Mouse (Mus musculus): ENCODE measurements around the gene Prap1. TPM values are rescaled to one million over a fixed set of nuclear protein-coding genes. Genes with fewer than 3 reads are reported as not detected.

Prap1 gene
- polyA plus RNA-seq, 1 experiment: not detected

DNA sequence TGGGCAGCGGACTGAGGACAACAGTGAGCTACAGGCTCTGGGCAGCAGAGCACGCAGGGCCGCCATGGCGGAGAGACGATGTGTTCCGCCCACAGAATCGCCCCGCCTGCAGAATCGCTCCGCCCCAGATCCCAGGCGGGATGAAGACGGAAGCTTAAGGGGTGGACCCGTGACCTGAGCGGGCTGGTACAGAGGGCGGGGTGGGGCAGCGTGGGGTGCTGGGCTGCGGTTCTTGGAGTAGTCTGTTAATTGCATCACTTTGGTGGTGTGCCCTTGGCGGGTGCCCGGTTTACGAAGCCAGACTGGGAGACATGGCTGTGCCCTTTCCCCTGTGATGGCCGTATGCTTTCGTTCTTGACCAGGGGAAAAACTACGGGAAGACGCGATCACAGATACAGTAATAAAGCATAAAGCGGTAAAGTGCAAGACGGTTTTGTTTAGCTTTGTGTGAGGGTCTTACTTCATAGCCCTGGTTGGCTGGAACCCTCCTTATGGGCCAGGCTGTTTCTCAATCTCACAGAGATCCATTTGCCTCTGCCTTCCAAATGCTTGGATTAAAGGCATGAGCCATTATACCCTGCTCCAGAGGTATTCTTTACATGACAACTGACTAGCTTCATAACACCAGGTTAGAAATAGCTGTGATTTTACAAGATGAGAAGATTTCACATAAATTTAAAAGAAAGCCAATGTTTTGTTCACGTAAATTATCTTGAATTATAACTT lies 23.3 kb downstream of the Prap1 start, which contains the start of gene Echs1:
Gene Echs1, minus strand, starts transcription at position 148 of the 726 bp plus-strand sequence.
- TF ChIP-seq TCF3 (IDR thresholded peaks at IDR 0.05; ENCODE audit: insufficient read length, low read depth) (no peak), USF1 (IDR thresholded peaks at IDR 0.05; ENCODE audit: low read depth) (no peak), CEBPB (IDR thresholded peaks at IDR 0.05; ENCODE audit: insufficient read depth, poor library complexity, severe bottlenecking) (peak; percentile 82), POLR2A (IDR thresholded peaks at IDR 0.05; ENCODE audit: insufficient read length, low read depth) (peak; percentile 93), MAX (IDR thresholded peaks at IDR 0.05; ENCODE audit: low read depth) (no peak), POLR2AphosphoS2 (IDR thresholded peaks at IDR 0.05; ENCODE audit: insufficient read length, low read depth) (peak; percentile 90), REST (IDR thresholded peaks at IDR 0.05; ENCODE audit: insufficient read depth, insufficient read length) (no peak), TCF12 (IDR thresholded peaks at IDR 0.05; ENCODE audit: insufficient read depth, poor library complexity, severe bottlenecking) (no peak), SRF (IDR thresholded peaks at IDR 0.05; ENCODE audit: control insufficient read depth, insufficient read length, low read depth) (peak; percentile 52)
- peaks cover 28% of the 10 kb centered on the region for H3K79me2 ChIP-seq (ENCODE audit: control insufficient read depth, insufficient read depth)
- H3K27me3 ChIP-seq (ENCODE audit: control insufficient read depth, insufficient read depth, insufficient read length): no peaks in the 10 kb centered on the region
- peak within 1 kb of the TSS; percentile 84 for H3K4me3 ChIP-seq
- H3ac ChIP-seq (ENCODE audit: control insufficient read depth, insufficient read length): peak within 1 kb of the TSS; percentile 44
- H3K4me2 ChIP-seq (ENCODE audit: low read depth): peak within 1 kb of the TSS; percentile 87
- no peaks in the 10 kb centered on the region for H3K36me3 ChIP-seq (ENCODE audit: control insufficient read depth, insufficient read depth)

DNA sequence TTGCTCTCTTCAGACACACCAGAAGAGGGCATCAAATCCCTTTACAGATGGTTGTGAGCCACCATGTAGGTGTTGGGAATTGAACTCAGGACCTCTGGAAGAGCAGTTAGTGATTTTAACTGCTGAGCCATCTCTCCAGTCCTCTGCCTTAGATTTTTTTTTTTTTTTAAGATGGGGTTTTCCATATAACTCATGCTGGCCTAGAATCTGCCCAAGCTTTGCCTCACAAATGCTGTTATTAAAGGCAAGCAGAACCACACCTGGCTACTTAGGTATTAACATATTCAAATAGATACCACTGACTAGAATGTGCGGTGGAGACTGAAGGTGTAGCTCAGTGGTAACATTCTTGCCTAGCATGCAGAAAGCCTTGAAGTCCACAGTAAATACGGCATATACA lies 27.3 kb downstream of the Prap1 start:
- H3K36me3 ChIP-seq (ENCODE audit: control insufficient read depth, insufficient read depth): no peaks in the 10 kb centered on the region
- H3K27me3 ChIP-seq (ENCODE audit: control insufficient read depth, insufficient read depth, insufficient read length): no peaks in the 10 kb centered on the region
- no peak overlapping the region for H3ac ChIP-seq (ENCODE audit: control insufficient read depth, insufficient read length)
- no peak overlapping the region for H3K4me2 ChIP-seq (ENCODE audit: low read depth)
- no peak for TF ChIP-seq TCF12 (IDR thresholded peaks at IDR 0.05; ENCODE audit: insufficient read depth, poor library complexity, severe bottlenecking)
- TF ChIP-seq CEBPB (IDR thresholded peaks at IDR 0.05; ENCODE audit: insufficient read depth, poor library complexity, severe bottlenecking): no peak
- TF ChIP-seq MAX (IDR thresholded peaks at IDR 0.05; ENCODE audit: low read depth): no peak
- no peak for TF ChIP-seq POLR2AphosphoS2 (IDR thresholded peaks at IDR 0.05; ENCODE audit: insufficient read length, low read depth)
- no peak for TF ChIP-seq MYOG (IDR thresholded peaks at IDR 0.05; ENCODE audit: control insufficient read depth in 1 of 3, insufficient read depth in 1 of 3, insufficient read length in 2 of 3, low read depth in 2 of 3)
- no peak for TF ChIP-seq MYOD1 (IDR thresholded peaks at IDR 0.05; ENCODE audit: control insufficient read depth in 1 of 3, insufficient read length in 2 of 3, low read depth in 2 of 3)
- no peak for TF ChIP-seq REST (IDR thresholded peaks at IDR 0.05; ENCODE audit: insufficient read depth, insufficient read length)
- no peak for TF ChIP-seq TCF3 (IDR thresholded peaks at IDR 0.05; ENCODE audit: insufficient read length, low read depth)
- TF ChIP-seq USF1 (IDR thresholded peaks at IDR 0.05; ENCODE audit: low read depth): no peak
- TF ChIP-seq E2F4 (IDR thresholded peaks at IDR 0.05; ENCODE audit: insufficient read depth): no peak
- TF ChIP-seq POLR2A (IDR thresholded peaks at IDR 0.05; ENCODE audit: insufficient read length, low read depth): no peak
- no peak for TF ChIP-seq SRF (IDR thresholded peaks at IDR 0.05; ENCODE audit: control insufficient read depth, insufficient read length, low read depth)
- H3K79me2 ChIP-seq (ENCODE audit: control insufficient read depth, insufficient read depth): peaks cover 8% of the 10 kb centered on the region
- no peak overlapping the region for H3K4me3 ChIP-seq

DNA sequence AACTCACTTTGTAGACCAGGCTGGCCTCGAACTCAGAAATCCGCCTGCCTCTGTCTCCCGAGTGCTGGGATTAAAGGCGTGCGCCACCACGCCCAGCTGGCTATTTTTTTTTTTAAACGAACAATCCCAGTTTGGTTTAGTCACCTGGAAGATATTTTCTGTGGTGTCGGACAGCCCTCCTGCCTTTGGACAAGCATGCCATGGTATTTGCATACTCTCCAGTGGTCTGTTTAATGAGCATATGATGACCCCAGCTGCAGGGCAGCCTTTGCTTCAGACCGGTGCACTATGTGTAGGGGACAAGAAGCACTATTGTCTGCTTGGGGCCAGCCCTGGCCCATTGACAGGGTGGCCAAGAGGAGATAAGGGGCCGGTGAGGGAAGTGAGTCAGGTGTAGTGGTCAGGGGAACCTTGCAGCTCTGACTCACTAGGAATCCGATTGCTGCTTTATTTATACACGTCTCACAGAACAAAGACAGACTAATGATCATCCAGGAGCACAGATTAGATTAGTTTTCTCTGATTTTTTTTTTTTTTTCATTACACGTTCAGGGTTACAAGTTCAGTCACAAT lies 28.2 kb downstream of the Prap1 start:
- Histone ChIP-seq H3K4me2 (ENCODE audit: low read depth) (no peak overlapping the region), H3ac (ENCODE audit: control insufficient read depth, insufficient read length) (no peak overlapping the region), H3K27me3 (ENCODE audit: control insufficient read depth, insufficient read depth, insufficient read length) (no peaks in the 10 kb centered on the region), H3K4me3 (no peak overlapping the region), H3K79me2 (ENCODE audit: control insufficient read depth, insufficient read depth) (peaks cover 7% of the 10 kb centered on the region), H3K36me3 (ENCODE audit: control insufficient read depth, insufficient read depth) (no peaks in the 10 kb centered on the region)
- TF ChIP-seq POLR2AphosphoS2 (IDR thresholded peaks at IDR 0.05; ENCODE audit: insufficient read length, low read depth): no peak
- no peak for TF ChIP-seq MYOG (IDR thresholded peaks at IDR 0.05; ENCODE audit: control insufficient read depth in 1 of 3, insufficient read depth in 1 of 3, insufficient read length in 2 of 3, low read depth in 2 of 3)
- no peak for TF ChIP-seq POLR2A (IDR thresholded peaks at IDR 0.05; ENCODE audit: insufficient read length, low read depth)
- TF ChIP-seq REST (IDR thresholded peaks at IDR 0.05; ENCODE audit: insufficient read depth, insufficient read length): no peak
- no peak for TF ChIP-seq USF1 (IDR thresholded peaks at IDR 0.05; ENCODE audit: low read depth)
- TF ChIP-seq TCF3 (IDR thresholded peaks at IDR 0.05; ENCODE audit: insufficient read length, low read depth): no peak
- no peak for TF ChIP-seq CEBPB (IDR thresholded peaks at IDR 0.05; ENCODE audit: insufficient read depth, poor library complexity, severe bottlenecking)
- TF ChIP-seq MYOD1 (IDR thresholded peaks at IDR 0.05; ENCODE audit: control insufficient read depth in 1 of 3, insufficient read length in 2 of 3, low read depth in 2 of 3): no peak
- TF ChIP-seq TCF12 (IDR thresholded peaks at IDR 0.05; ENCODE audit: insufficient read depth, poor library complexity, severe bottlenecking): no peak
- no peak for TF ChIP-seq SRF (IDR thresholded peaks at IDR 0.05; ENCODE audit: control insufficient read depth, insufficient read length, low read depth)
- no peak for TF ChIP-seq E2F4 (IDR thresholded peaks at IDR 0.05; ENCODE audit: insufficient read depth)

DNA sequence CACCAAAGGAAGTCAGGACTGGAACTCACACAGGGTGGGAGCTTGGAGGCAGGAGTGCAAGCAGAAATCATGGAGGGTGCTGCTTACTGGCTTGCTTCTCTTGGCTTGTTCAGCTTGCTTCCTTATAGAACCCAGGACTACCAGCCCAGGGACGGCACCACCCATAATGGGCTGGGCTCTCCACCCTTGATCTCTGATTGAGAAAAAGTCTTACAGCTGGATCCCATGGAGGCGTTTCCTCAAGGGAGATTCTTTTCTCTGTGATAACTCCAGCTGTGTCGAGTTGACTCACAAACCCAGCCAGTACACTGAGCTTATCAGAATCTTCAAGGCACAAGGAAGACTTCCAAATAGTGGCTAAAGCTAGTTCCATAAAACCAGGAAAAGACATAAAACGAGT lies 29.6 kb downstream of the Prap1 start:
- H3K79me2 ChIP-seq (ENCODE audit: control insufficient read depth, insufficient read depth): no peaks in the 10 kb centered on the region
- TF ChIP-seq MYOG (IDR thresholded peaks at IDR 0.05; ENCODE audit: control insufficient read depth in 1 of 3, insufficient read depth in 1 of 3, insufficient read length in 2 of 3, low read depth in 2 of 3): no peak
- no peak for TF ChIP-seq REST (IDR thresholded peaks at IDR 0.05; ENCODE audit: insufficient read depth, insufficient read length)
- TF ChIP-seq E2F4 (IDR thresholded peaks at IDR 0.05; ENCODE audit: insufficient read depth): no peak
- TF ChIP-seq SRF (IDR thresholded peaks at IDR 0.05; ENCODE audit: control insufficient read depth, insufficient read length, low read depth): no peak
- TF ChIP-seq TCF3 (IDR thresholded peaks at IDR 0.05; ENCODE audit: insufficient read length, low read depth): no peak
- TF ChIP-seq TCF12 (IDR thresholded peaks at IDR 0.05; ENCODE audit: insufficient read depth, poor library complexity, severe bottlenecking): no peak
- no peak for TF ChIP-seq MAX (IDR thresholded peaks at IDR 0.05; ENCODE audit: low read depth)
- TF ChIP-seq POLR2A (IDR thresholded peaks at IDR 0.05; ENCODE audit: insufficient read length, low read depth): no peak
- no peak for TF ChIP-seq MYOD1 (IDR thresholded peaks at IDR 0.05; ENCODE audit: control insufficient read depth in 1 of 3, insufficient read length in 2 of 3, low read depth in 2 of 3)
- TF ChIP-seq POLR2AphosphoS2 (IDR thresholded peaks at IDR 0.05; ENCODE audit: insufficient read length, low read depth): no peak
- TF ChIP-seq CEBPB (IDR thresholded peaks at IDR 0.05; ENCODE audit: insufficient read depth, poor library complexity, severe bottlenecking): no peak

More for the DNA sequence above, 29.6 kb downstream of the Prap1 start:
- H3K27me3 ChIP-seq (ENCODE audit: control insufficient read depth, insufficient read depth, insufficient read length): no peaks in the 10 kb centered on the region
- H3ac ChIP-seq (ENCODE audit: control insufficient read depth, insufficient read length): no peak overlapping the region
- H3K4me3 ChIP-seq: no peak overlapping the region
- H3K36me3 ChIP-seq (ENCODE audit: control insufficient read depth, insufficient read depth): no peaks in the 10 kb centered on the region
- peak overlapping the region; percentile 43 for H3K4me2 ChIP-seq (ENCODE audit: low read depth)

All from myocyte (in vitro differentiated cells).